Mouse (Mus musculus) heart, embryonic 12.5 days (tissue): Measurements from ENCODE around the gene Il17f. TPM values are rescaled to one million over a fixed set of nuclear protein-coding genes. Genes with fewer than 3 reads are reported as not detected.
"Not testable (repeated sequence)": the region's sequence is repeated elsewhere in the genome, so short reads cannot be mapped to it uniquely, and the experiment has no call there.

Experiments
- ATAC-seq: fragments of 200-750 bp; cut with Nextera tagmentation; 2 replicates; pipeline ENCODE4 v1.8.0; 2017; ENCODE audit warnings: moderate TSS enrichment, moderate library complexity; ENCODE audit not compliant: insufficient number of reproducible peaks, low FRiP score
- H3K27ac ChIP-seq: fragments of 300-500 bp; sonication (generic); 2 replicates; pipeline ENCODE4 v1.5.1; 2016; ENCODE audit warnings: mild to moderate bottlenecking, moderate library complexity; ENCODE audit not compliant: poor library complexity, severe bottlenecking
- H3K27me3 ChIP-seq: fragments of 300-500 bp; sonication (generic); replicated peaks from 2 replicates; pipeline ENCODE4 v1.6.1; 2016; ENCODE audit warnings: mild to moderate bottlenecking, moderate library complexity
- H3K36me3 ChIP-seq: fragments of 300-500 bp; sonication (generic); 2 replicates; pipeline ENCODE4 v1.6.1; 2016; ENCODE audit warnings: mild to moderate bottlenecking, moderate library complexity
- H3K4me1 ChIP-seq: fragments of 300-500 bp; sonication (generic); replicated peaks from 2 replicates; pipeline ENCODE4 v1.6.1; 2016; ENCODE audit warnings: mild to moderate bottlenecking
- H3K4me2 ChIP-seq: fragments of 300-500 bp; sonication (generic); 2 replicates; pipeline ENCODE4 v1.6.1; 2016; ENCODE audit warnings: mild to moderate bottlenecking, moderate library complexity
- H3K4me3 ChIP-seq: fragments of 300-500 bp; sonication (generic); 2 replicates; pipeline ENCODE4 v1.5.1; 2016; ENCODE audit warnings: mild to moderate bottlenecking
- H3K9ac ChIP-seq: fragments of 300-500 bp; sonication (generic); 2 replicates; pipeline ENCODE4 v1.6.1; 2016; ENCODE audit warnings: mild to moderate bottlenecking, moderate library complexity
- H3K9me3 ChIP-seq: fragments of 300-500 bp; sonication (generic); replicated peaks from 2 replicates; pipeline ENCODE4 v1.6.1; 2016; ENCODE audit warnings: mild to moderate bottlenecking, moderate library complexity
- WGBS: fragments of 180-500 bp; shearing (Covaris S2); methylation state at CpG from one replicate; pipeline ENCODE4 v1.1.7; 2016; 5-methylcytosine and 5-hydroxymethylcytosine counted together
- polyA plus RNA-seq: library from polyadenylated mRNA; unstranded; fragments of >200 nt; fragmentation: Nextera tagmentation; extraction: Ambion mirVana; gene quantifications from 2 replicates; pipeline ENCODE4 v1.2.1, GENCODE M21; 2016

Gene Il17f
- polyA plus RNA-seq, 1 experiment from 2014 or later, result not detected

- 40% methylated on average over 8 of the region's 8 CpGs for WGBS
- H3K4me3 ChIP-seq, result no peak overlapping the region
- H3K27ac ChIP-seq, result no peak overlapping the region
- H3K27me3 ChIP-seq, result no peaks in the 10 kb centered on the region
- H3K9ac ChIP-seq, result no peak overlapping the region
- H3K4me1 ChIP-seq, result no peaks in the 10 kb centered on the region
- H3K36me3 ChIP-seq, result no peaks in the 10 kb centered on the region
- no peaks in the 10 kb centered on the region for H3K9me3 ChIP-seq
- ATAC-seq, result no peak
- H3K4me2 ChIP-seq, result no peak overlapping the region
Measured at GRCm38 (mm10) chr1:20787046-20787445, 3.4 kb downstream of the Il17f start.

DNA sequence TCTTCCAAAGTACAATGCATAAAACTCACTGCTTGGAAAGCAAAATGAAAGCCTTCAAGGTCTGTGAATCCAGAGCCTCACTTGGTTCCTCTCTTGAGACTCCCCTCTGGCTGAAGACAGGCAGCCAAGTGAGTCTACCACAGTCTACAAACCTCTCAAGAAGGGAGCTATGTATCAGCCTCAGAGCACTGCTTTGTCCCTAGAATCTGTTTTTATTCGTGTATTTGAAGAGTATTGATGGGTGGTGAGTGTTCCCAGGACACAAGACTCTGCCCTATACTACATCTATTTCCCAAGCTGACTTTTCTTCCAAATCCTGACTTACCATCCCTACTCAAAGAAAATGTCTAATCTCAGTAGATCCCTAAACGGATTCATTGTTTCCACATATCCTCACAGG is 12.1 kb downstream of the Il17f start:
- no peaks in the 10 kb centered on the region for H3K36me3 ChIP-seq
- H3K4me1 ChIP-seq, result no peaks in the 10 kb centered on the region

DNA sequence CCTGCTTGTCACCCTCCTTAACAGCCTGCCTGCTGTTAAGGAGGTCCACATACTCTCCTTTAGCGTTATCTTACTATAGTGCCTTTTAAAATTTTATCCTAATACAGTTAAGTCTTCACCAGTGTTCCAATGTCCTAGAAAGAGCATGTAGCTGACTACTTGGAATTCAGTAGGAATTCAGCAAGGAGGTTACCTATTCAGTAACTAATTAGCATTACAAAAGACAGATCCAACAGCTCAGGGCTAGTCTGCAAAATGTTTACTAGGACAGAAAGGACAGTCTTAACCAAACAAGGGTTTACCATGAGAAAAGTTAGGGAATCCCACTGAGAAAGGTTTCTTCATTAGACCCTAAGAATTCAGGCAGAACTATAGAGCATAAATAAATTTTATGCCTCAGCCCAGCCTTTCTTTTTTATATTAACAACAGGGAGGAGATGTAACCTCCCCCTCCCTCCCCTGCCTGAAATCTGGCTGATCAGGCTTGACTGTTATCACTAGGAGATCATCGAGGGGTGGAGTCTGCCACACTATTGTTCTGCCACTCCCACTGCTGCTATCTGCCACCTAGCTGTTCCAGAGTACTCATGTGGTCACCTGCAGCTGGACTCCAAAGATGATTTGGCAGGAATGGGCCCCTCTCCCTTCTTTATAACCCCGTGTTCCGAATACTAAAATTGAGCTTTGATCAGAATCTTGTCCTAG is 16.2 kb downstream of the Il17f start:
- not testable (repeated sequence) for H3K9me3 ChIP-seq, H3K4me1 ChIP-seq, H3K27me3 ChIP-seq, H3K4me3 ChIP-seq, H3K36me3 ChIP-seq, H3K27ac ChIP-seq, ATAC-seq, H3K4me2 ChIP-seq, H3K9ac ChIP-seq
- 74% methylated on average over 4 of the region's 4 CpGs for WGBS

More for the DNA sequence above, 12.1 kb downstream of the Il17f start:
- Histone ChIP-seq H3K27ac (no peak overlapping the region), H3K9me3 (0 out of 2 replicates have a peak, but pooled peaks cover 6% of the 10 kb centered on the region), H3K4me2 (no peak overlapping the region), H3K27me3 (no peaks in the 10 kb centered on the region), H3K4me3 (no peak overlapping the region), H3K9ac (no peak overlapping the region)
- WGBS, result 57% methylated on average over 2 of the region's 2 CpGs
- no peak for ATAC-seq

GRCm38 (mm10) chr1:20766526-20766925 is 23.9 kb downstream of the Il17f start:
- Histone ChIP-seq H3K27me3 (no peaks in the 10 kb centered on the region), H3K9ac (no peak overlapping the region), H3K4me2 (no peak overlapping the region), H3K27ac (no peak overlapping the region), H3K4me3 (no peak overlapping the region), H3K9me3 (no peaks in the 10 kb centered on the region), H3K36me3 (no peaks in the 10 kb centered on the region), H3K4me1 (no peaks in the 10 kb centered on the region)
- ATAC-seq, result no peak
- 65% methylated on average over 6 of the region's 6 CpGs for WGBS

GRCm38 (mm10) chr1:20761411-20761810 is 29.0 kb downstream of the Il17f start:
- H3K9ac ChIP-seq, result no peak overlapping the region
- H3K27me3 ChIP-seq, result no peaks in the 10 kb centered on the region
- no peak overlapping the region for H3K4me3 ChIP-seq
- no peak overlapping the region for H3K27ac ChIP-seq
- H3K4me2 ChIP-seq, result no peak overlapping the region
- H3K9me3 ChIP-seq, result no peaks in the 10 kb centered on the region
- ATAC-seq, result no peak
- no peaks in the 10 kb centered on the region for H3K36me3 ChIP-seq
- 71% methylated on average over 4 of the region's 4 CpGs for whole genome bisulfite sequencing
- H3K4me1 ChIP-seq, result no peaks in the 10 kb centered on the region

DNA sequence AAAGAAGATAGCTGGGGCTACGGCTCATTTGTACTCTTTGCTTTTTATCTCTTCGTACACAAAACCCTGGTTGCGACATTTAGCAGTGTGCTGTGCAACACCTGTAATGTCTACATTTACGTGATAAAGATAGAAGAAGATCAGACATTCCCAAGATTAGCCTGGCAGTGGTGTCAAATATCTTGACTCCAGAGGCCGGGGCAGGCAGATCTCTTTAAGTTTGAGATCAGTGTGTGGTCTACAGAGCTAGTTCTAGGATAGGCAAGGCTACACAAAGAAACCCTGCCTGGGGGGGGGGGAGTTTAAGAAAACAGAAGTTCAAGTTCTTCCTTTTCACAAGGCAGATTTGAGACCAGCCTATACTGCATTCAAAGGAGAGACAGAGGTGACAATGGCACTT is 30.1 kb downstream of the Il17f start:
- H3K9me3 ChIP-seq, result no peaks in the 10 kb centered on the region
- no peak overlapping the region for H3K27ac ChIP-seq
- no peak overlapping the region for H3K4me2 ChIP-seq
- no peak for ATAC-seq
- H3K27me3 ChIP-seq, result no peaks in the 10 kb centered on the region
- no peak overlapping the region for H3K4me3 ChIP-seq
- WGBS, result 67% methylated on average over 5 of the region's 5 CpGs
- H3K9ac ChIP-seq, result no peak overlapping the region
- H3K4me1 ChIP-seq, result no peaks in the 10 kb centered on the region
- no peaks in the 10 kb centered on the region for H3K36me3 ChIP-seq

DNA sequence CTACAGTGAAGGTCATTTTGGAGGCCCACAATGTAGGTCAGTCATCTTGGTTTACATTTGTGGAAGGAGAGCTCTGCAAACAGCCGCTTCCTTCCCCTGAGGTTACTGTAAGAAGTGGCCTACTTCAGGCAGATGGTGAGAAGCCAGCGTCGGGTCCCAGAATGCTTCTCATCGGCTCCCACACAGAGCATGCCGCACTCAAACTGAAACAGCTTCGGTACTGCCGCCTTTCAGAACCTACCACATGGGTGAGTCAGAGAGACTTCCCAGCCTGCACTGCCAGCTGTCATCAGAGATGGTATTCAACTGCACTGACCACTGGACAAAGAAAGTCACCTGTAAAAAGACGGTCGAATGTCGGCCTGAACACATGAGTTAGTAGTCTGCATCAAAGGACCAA is 30.6 kb downstream of the Il17f start:
- Histone ChIP-seq H3K9ac (no peak overlapping the region), H3K4me3 (no peak overlapping the region), H3K9me3 (no peaks in the 10 kb centered on the region), H3K4me1 (no peaks in the 10 kb centered on the region), H3K4me2 (no peak overlapping the region), H3K27me3 (no peaks in the 10 kb centered on the region), H3K27ac (no peak overlapping the region), H3K36me3 (no peaks in the 10 kb centered on the region)
- WGBS, result 76% methylated on average over 10 of the region's 10 CpGs
- no peak for ATAC-seq

DNA sequence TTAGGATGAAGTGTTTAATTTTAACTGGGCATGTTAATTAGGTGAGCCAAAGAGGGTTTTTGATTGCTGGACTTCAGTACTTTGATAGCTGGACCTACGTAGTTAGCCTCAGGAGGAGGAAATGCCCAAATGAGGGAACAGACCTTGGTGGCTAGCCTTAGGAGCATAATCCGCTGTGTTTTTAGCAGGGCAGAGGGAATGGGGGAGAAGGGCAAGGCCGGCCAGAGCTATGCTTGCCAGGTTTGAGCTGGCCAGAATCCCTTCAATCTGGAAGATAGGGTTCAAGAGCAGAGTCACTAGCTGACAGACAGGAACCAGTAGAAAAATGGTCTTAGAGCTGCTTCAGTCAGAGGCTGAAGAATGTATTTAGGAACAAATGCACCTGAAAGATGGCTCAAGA is 32.8 kb downstream of the Il17f start:
- Histone ChIP-seq H3K4me3 (no peak overlapping the region), H3K9me3 (no peaks in the 10 kb centered on the region), H3K9ac (no peak overlapping the region), H3K36me3 (no peaks in the 10 kb centered on the region), H3K27me3 (no peaks in the 10 kb centered on the region), H3K27ac (no peak overlapping the region), H3K4me2 (no peak overlapping the region), H3K4me1 (no peaks in the 10 kb centered on the region)
- WGBS, result 78% methylated on average over 3 of the region's 3 CpGs
- no peak for ATAC-seq

DNA sequence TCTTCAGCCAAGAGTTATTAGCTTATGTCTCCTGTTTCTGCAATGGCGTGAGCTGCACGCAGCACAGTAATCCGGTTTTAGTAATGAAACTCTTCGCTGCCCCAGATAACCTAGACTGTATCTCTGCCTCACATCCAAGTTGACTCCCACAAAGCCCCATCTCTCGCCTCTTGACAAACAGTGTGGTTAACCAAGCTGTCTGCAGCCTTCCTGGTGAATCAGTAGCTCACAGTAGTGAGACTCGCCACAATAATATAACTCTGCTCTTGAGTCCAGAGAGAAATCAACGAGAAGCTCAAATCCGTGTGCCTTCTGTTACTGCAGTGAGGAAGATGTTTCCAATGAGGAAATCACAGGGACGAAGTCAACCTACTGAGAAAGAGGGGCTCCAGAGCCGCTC is 36.0 kb downstream of the Il17f start:
- ATAC-seq, result no peak
- no peak overlapping the region for H3K27ac ChIP-seq
- no peaks in the 10 kb centered on the region for H3K27me3 ChIP-seq
- no peak overlapping the region for H3K4me3 ChIP-seq
- H3K9me3 ChIP-seq, result peaks cover 6% of the 10 kb centered on the region; the same call in 1 of the 2 replicates
- H3K9ac ChIP-seq, result no peak overlapping the region
- no peaks in the 10 kb centered on the region for H3K4me1 ChIP-seq
- no peak overlapping the region for H3K4me2 ChIP-seq
- H3K36me3 ChIP-seq, result no peaks in the 10 kb centered on the region
- 72% methylated on average over 10 of the region's 10 CpGs for WGBS

DNA sequence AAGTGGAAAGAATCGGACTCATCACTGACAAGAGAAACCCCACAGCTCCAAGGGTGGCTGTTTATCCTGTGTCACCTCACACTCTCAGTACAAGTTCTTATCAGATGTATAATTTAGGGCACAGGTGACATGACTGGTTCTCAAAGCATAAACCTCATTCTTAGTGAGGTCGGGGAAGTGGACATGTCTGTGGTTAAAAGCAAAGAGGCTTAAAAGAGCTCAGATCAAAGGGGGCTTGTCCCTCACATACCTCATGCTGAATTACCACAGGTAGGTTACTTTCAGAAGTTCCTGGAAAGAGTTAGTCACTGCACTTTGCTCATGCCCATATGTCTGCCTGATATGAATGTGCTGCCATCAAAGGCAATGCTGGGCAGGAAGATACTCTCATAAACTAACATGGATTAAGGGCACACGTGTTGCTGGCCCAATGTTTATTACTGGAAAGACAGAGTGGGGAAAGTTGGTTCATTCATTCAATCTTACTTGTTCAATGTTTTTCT is 49.9 kb downstream of the Il17f start:
- Histone ChIP-seq H3K4me3 (no peak overlapping the region), H3K4me1 (no peaks in the 10 kb centered on the region), H3K9me3 (no peaks in the 10 kb centered on the region), H3K27ac (no peak overlapping the region), H3K36me3 (no peaks in the 10 kb centered on the region), H3K27me3 (peaks cover 3% of the 10 kb centered on the region; the same call in 1 of the 2 replicates), H3K4me2 (no peak overlapping the region), H3K9ac (no peak overlapping the region)
- WGBS, result 73% methylated on average over 3 of the region's 3 CpGs
- no peak for ATAC-seq

- no peaks in the 10 kb centered on the region for H3K9me3 ChIP-seq
- 74% methylated on average over 2 of the region's 2 CpGs for WGBS
- no peaks in the 10 kb centered on the region for H3K27me3 ChIP-seq
- no peak for ATAC-seq
- no peak overlapping the region for H3K4me3 ChIP-seq
- no peaks in the 10 kb centered on the region for H3K36me3 ChIP-seq
- H3K4me2 ChIP-seq, result no peak overlapping the region
- no peaks in the 10 kb centered on the region for H3K4me1 ChIP-seq
- no peak overlapping the region for H3K9ac ChIP-seq
- H3K27ac ChIP-seq, result no peak overlapping the region
Measured at GRCm38 (mm10) chr1:20738483-20738882, 51.9 kb downstream of the Il17f start.

- no peak for ATAC-seq
- 81% methylated on average over 4 of the region's 4 CpGs for WGBS
- no peaks in the 10 kb centered on the region for H3K4me1 ChIP-seq
- no peak overlapping the region for H3K4me2 ChIP-seq
- no peak overlapping the region for H3K27ac ChIP-seq
- H3K9me3 ChIP-seq, result no peaks in the 10 kb centered on the region
- H3K27me3 ChIP-seq, result no peaks in the 10 kb centered on the region
- H3K4me3 ChIP-seq, result no peak overlapping the region
- H3K36me3 ChIP-seq, result no peaks in the 10 kb centered on the region
- H3K9ac ChIP-seq, result no peak overlapping the region
Measured at GRCm38 (mm10) chr1:20736572-20736971, 53.8 kb downstream of the Il17f start.
